In the genomic region with DNA sequence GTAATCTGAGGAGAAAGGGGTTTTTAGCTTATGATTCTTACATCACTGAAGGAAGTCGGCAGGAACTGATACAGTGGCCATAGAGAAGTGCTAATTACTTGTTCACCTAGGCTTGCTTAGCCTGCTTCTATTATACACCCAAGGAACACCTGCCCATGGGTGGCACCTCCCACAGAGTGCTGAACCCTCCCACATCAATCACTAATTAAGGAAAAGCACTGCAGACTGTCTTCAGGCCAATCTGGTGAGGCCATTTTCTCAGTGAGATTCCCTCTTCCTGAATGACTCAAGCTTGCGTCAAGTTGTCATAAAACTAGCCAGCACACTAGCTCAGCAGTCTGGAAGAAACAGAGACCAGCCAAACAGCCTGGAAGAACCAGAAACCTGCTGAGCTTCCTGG, we compare ENCODE assay signal across 24 mouse cellular contexts. TPM values are rescaled to one million over a fixed set of nuclear protein-coding genes. Genes with fewer than 3 reads are reported as not detected.
DNase-seq lines count a peak whose midpoint lies in the region; TF ChIP-seq lines count a peak whose summit lies in the region.
"Had no signal": no experiment of that assay in that cellular context is flagged by ENCODE, and none has a peak within 500 bp of the region (broad histone marks: within the 10 kb centered on the region; RNA-seq: fewer than 3 reads in every experiment).

No protein-coding gene starts in this region.

- H3K4me3 ChIP-seq in left cerebral cortex, adult 2 months = no peak overlapping the region
- no peak overlapping the region for H3K4me3 ChIP-seq in macrophage (ENCODE audit: inconsistent target)
- H3K4me3 ChIP-seq: embryonic facial prominence, embryonic 15.5 days; forebrain, embryonic 15.5 days; liver, embryonic 13.5 days; midbrain, embryonic 15.5 days; stomach, embryonic 15.5 days had no signal

- H3K36me3 ChIP-seq in macrophage (ENCODE audit: inconsistent target) = no peaks in the 10 kb centered on the region
- H3K36me3 ChIP-seq: embryonic facial prominence, embryonic 15.5 days; forebrain, embryonic 15.5 days; liver, embryonic 13.5 days; midbrain, embryonic 15.5 days; stomach, embryonic 15.5 days had no signal

- no peak for TF ChIP-seq CTCF in left cerebral cortex, adult 2 months (IDR thresholded peaks at IDR 0.05)

- H3K79me2 ChIP-seq in macrophage (ENCODE audit: inconsistent target) = no peaks in the 10 kb centered on the region

- peak overlapping the region; percentile 13; the same call in 1 of the 2 replicates for H3K27ac ChIP-seq in left cerebral cortex, adult 2 months
- H3K27ac ChIP-seq in macrophage = peak overlapping the region; percentile 36
- H3K27ac ChIP-seq: embryonic facial prominence, embryonic 15.5 days; forebrain, embryonic 15.5 days; hindbrain, embryonic 14.5 days; liver, embryonic 13.5 days; midbrain, embryonic 15.5 days; stomach, embryonic 15.5 days had no signal

- peak in 1 of 2 experiments; percentile 24 for DNase-seq in left cerebral cortex, adult 2 months (ENCODE audit: extremely low spot score in 1 of 2, low spot score in 2 of 2)
- DNase-seq in left cerebral cortex, adult 11 months (ENCODE audit: low spot score) = no peak
- DNase-seq in 3134 (ENCODE audit: extremely low read depth, insufficient read length, low spot score) = peak; percentile 35
- peak; percentile 69 for DNase-seq in brain, adult 2 months (ENCODE audit: low read depth, low spot score)
- no peak for DNase-seq in layer of hippocampus, adult 18-20 months (ENCODE audit: low spot score in 2 of 2)
- DNase-seq in heart, postnatal 14 days = no peak
- DNase-seq: adrenal gland, adult 8-10 months; cerebellum, adult 8-10 months; gastrocnemius, postnatal 14 days; heart, adult 18-20 months; heart, postnatal 4 days; kidney, adult 9 months; kidney, postnatal 36 days; liver, embryonic 13.5 days; lung, embryonic 14.5 days; lung, postnatal 36 days; thymus, adult 18-20 months; thymus, postnatal 36 days had no signal

- 77% methylated on average over 2 of the region's 2 CpGs for WGBS in macrophage (ENCODE audit: missing documents)

- intact Hi-C loops in left cerebral cortex, adult 2 months (cut with DNase I) = no loop called here
- intact Hi-C loops in heart, postnatal 14 days (cut with DNase I) = no loop called here

RNA-seq across cellular contexts. Expression of gene B3gntl1, which starts 6.6 kb away (rescaled TPM):
- total RNA-seq in left cerebral cortex, adult 2 months (2021) = 1 to 10 TPM; 6.7 to 6.8 TPM
- total RNA-seq in macrophage (2018; cell fraction: chromatin; rRNA removed) = 10 to 100 TPM in 22 of 26 experiments, 1 to 10 TPM in 4; 1.8 to 34.8 (median 24.6) TPM
- 1 to 10 TPM in 24 of 26 experiments, under 1 TPM in 2; 0.62 to 3.8 (median 2.2) TPM for total RNA-seq in macrophage (2018; cell fraction: cytosol; rRNA removed)
- 10 to 100 TPM in 16 of 26 experiments, 1 to 10 TPM in 10; 2.5 to 22.5 (median 12.6) TPM for total RNA-seq in macrophage (2018; cell fraction: nucleus; rRNA removed)
- polyA plus RNA-seq in macrophage (2018) = 2.3 to 3.5 TPM (median 2.8 TPM) in 3 replicates
- 1 to 10 TPM; 6.5 to 7.4 TPM for total RNA-seq in layer of hippocampus, adult 18-20 months (2021)
- 1 to 10 TPM; 3.6 to 4.7 TPM for total RNA-seq in heart, postnatal 14 days (2021)

RNA-seq across cellular contexts. Expression of gene Metrnl, which starts 21.8 kb away (rescaled TPM):
- total RNA-seq in left cerebral cortex, adult 2 months (2021) = 10 to 100 TPM; 14.6 to 18.6 TPM
- 100 to 1,000 TPM in 20 of 26 experiments, 10 to 100 TPM in 6; 43.4 to 244 (median 138) TPM for total RNA-seq in macrophage (2018; cell fraction: chromatin; rRNA removed)
- total RNA-seq in macrophage (2018; cell fraction: cytosol; rRNA removed) = 100 to 1,000 TPM; 176 to 352 (median 243) TPM
- 100 to 1,000 TPM; 107 to 327 (median 236) TPM for total RNA-seq in macrophage (2018; cell fraction: nucleus; rRNA removed)
- polyA plus RNA-seq in macrophage (2018) = 161 to 284 TPM (median 167 TPM) in 3 replicates
- total RNA-seq in layer of hippocampus, adult 18-20 months (2021) = 10 to 100 TPM; 11.0 to 12.5 TPM
- total RNA-seq in heart, postnatal 14 days (2021) = 10 to 100 TPM; 20.4 to 22.7 TPM

Comparison
In these comparisons a context has a peak if more than half of its experiments do, and no peak if none do; other contexts are left out.
1. DNase-seq: peak in 3134 (single experiment) and brain, adult 2 months (single experiment); none in left cerebral cortex, adult 11 months (single experiment), layer of hippocampus, adult 18-20 months (0 of 2) and heart, postnatal 14 days (0 of 2).